Mouse (Mus musculus): Measurements from ENCODE around the gene Dab1. TPM values are rescaled to one million over a fixed set of nuclear protein-coding genes. Genes with fewer than 3 reads are reported as not detected.

The Dab1 gene
- total and polyA plus RNA-seq, 3 experiments: not detected

DNA sequence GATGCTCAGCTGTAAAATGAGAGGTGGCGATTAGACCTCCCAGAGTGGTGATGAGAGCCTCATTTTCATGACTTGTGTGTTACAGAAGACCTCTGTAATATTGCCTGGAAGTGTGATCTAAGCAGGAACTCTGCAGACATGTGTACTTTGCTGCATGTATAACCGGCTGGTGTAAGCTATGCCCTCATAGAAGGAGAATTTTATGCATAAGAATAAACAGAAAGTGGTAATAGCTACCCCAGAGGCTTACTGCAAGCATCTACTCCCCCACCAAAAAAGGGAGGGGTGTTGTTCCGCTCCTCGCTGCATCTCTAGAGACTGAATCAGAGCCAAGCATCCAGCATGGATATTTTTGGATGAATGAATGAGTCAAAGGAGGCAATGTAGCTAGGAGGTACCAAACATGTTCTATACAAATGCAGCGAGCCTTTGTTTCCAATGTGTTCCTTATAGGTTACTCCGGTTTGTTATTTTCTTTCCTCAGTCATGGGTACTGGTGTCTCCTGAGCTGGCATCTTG, 1104.4 kb downstream of the Dab1 start:
- no peak for TF ChIP-seq JUND (IDR thresholded peaks at IDR 0.05; ENCODE audit: low read depth, low read length)
- no peak for TF ChIP-seq ZNF384 (IDR thresholded peaks at IDR 0.05; ENCODE audit: low read depth, low read length)
- TF ChIP-seq BHLHE40 (IDR thresholded peaks at IDR 0.05; ENCODE audit: borderline replicate concordance, low read depth, low read length): no peak
- TF ChIP-seq MYB (IDR thresholded peaks at IDR 0.05; ENCODE audit: low read depth, low read length): no peak
- TF ChIP-seq RCOR1 (IDR thresholded peaks at IDR 0.05; ENCODE audit: low read depth, low read length): no peak
- no peak for TF ChIP-seq ELF1 (IDR thresholded peaks at IDR 0.05; ENCODE audit: low read depth, low read length)
- TF ChIP-seq MAX (IDR thresholded peaks at IDR 0.05; ENCODE audit: low read length): no peak
- TF ChIP-seq GABPA (IDR thresholded peaks at IDR 0.05; ENCODE audit: low read depth, low read length): no peak
- no peak for TF ChIP-seq NRF1 (IDR thresholded peaks at IDR 0.05; ENCODE audit: insufficient read depth, low read depth, low read length, poor library complexity, severe bottlenecking)
- TF ChIP-seq ZKSCAN1 (IDR thresholded peaks at IDR 0.05; ENCODE audit: low read depth, low read length): no peak
- no peaks in the 10 kb centered on the region for H3K36me3 ChIP-seq (ENCODE audit: control insufficient read depth in 1 of 2, insufficient read depth in 2 of 2, low read length in 2 of 2)
- H3K27ac ChIP-seq (ENCODE audit: control insufficient read depth, low read depth, low read length): no peak overlapping the region
- no peak overlapping the region for H3K9ac ChIP-seq (ENCODE audit: control insufficient read depth, low read depth, low read length, poor library complexity, severe bottlenecking)
- H3K79me2 ChIP-seq (ENCODE audit: control insufficient read depth, insufficient read depth, low read length, poor library complexity): no peaks in the 10 kb centered on the region
- no peaks in the 10 kb centered on the region for H3K9me3 ChIP-seq (replicated peaks; ENCODE audit: insufficient read depth, low read length)
- no peak overlapping the region for H3K4me3 ChIP-seq (ENCODE audit: control insufficient read depth in 1 of 2, insufficient read depth in 1 of 2, low read depth in 2 of 2, low read length in 2 of 2)
- no peak for DNase-seq (ENCODE audit: low read depth, low spot score)
- no peaks in the 10 kb centered on the region for H3K4me1 ChIP-seq (ENCODE audit: control insufficient read depth in 1 of 2, insufficient read depth in 2 of 2, low read length in 2 of 2)
- H3K27me3 ChIP-seq (ENCODE audit: control insufficient read depth in 1 of 2, insufficient read depth in 2 of 2, low read length in 2 of 2): no peaks in the 10 kb centered on the region; a peak in 1 of 4 replicates

GRCm38 (mm10) chr4:104724258-104724657, 1105.1 kb downstream of the Dab1 start:
- Histone ChIP-seq H3K27ac (ENCODE audit: control insufficient read depth, low read depth, low read length) (no peak overlapping the region), H3K9ac (ENCODE audit: control insufficient read depth, low read depth, low read length, poor library complexity, severe bottlenecking) (no peak overlapping the region), H3K36me3 (ENCODE audit: control insufficient read depth in 1 of 2, insufficient read depth in 2 of 2, low read length in 2 of 2) (no peaks in the 10 kb centered on the region), H3K4me3 (ENCODE audit: control insufficient read depth in 1 of 2, insufficient read depth in 1 of 2, low read depth in 2 of 2, low read length in 2 of 2) (no peak overlapping the region), H3K79me2 (ENCODE audit: control insufficient read depth, insufficient read depth, low read length, poor library complexity) (no peaks in the 10 kb centered on the region), H3K27me3 (ENCODE audit: control insufficient read depth in 1 of 2, insufficient read depth in 2 of 2, low read length in 2 of 2) (no peaks in the 10 kb centered on the region; a peak in 1 of 4 replicates), H3K9me3 (replicated peaks; ENCODE audit: insufficient read depth, low read length) (no peaks in the 10 kb centered on the region), H3K4me1 (ENCODE audit: control insufficient read depth in 1 of 2, insufficient read depth in 2 of 2, low read length in 2 of 2) (no peaks in the 10 kb centered on the region)
- TF ChIP-seq CTCF (IDR thresholded peaks at IDR 0.05 in 2 of 3, conservative IDR thresholded peaks at IDR 0.05 in 1 of 3; ENCODE audit: control insufficient read depth in 1 of 3, insufficient read depth in 1 of 3, low read depth in 2 of 3, low read length in 3 of 3, poor library complexity in 1 of 3, severe bottlenecking in 1 of 3) (no peak), GATA1 (IDR thresholded peaks at IDR 0.05; ENCODE audit: low read depth, low read length) (no peak), POLR2AphosphoS5 (IDR thresholded peaks at IDR 0.05; ENCODE audit: borderline replicate concordance, low read depth, low read length) (no peak), NRF1 (IDR thresholded peaks at IDR 0.05; ENCODE audit: insufficient read depth, low read depth, low read length, poor library complexity, severe bottlenecking) (no peak), MAZ (IDR thresholded peaks at IDR 0.05; ENCODE audit: low read depth, low read length) (no peak), HCFC1 (IDR thresholded peaks at IDR 0.05; ENCODE audit: low read depth, low read length) (no peak), UBTF (IDR thresholded peaks at IDR 0.05; ENCODE audit: borderline replicate concordance, insufficient read depth, low read depth, low read length) (no peak), MYB (IDR thresholded peaks at IDR 0.05; ENCODE audit: low read depth, low read length) (no peak)
- DNase-seq (ENCODE audit: low read depth, low spot score): no peak

Measured in MEL (cell line).